In the genomic region with DNA sequence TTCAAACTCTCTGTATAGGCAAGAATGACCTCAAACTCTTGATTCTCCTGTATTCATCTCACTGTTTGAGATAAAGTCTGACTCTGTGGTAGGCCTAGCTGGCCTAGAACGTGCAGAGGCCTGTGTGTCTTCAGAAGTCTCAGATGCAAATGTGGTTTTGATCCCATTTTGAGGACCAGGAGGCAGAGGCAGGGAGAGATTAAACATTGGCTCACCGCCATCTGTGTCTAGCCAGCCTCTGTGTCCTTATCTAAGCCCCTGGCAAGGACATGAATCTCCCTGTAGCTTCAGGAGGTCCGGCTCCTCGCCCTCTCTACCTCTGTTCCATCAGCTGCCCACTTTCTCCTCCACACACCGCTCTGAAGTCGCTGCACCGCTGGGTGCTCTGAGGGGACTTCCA, we compare ENCODE assay signal across 21 mouse cellular contexts.
"Had no signal": no experiment of that assay in that cellular context is flagged by ENCODE, and none has a peak within 500 bp of the region (broad histone marks: within the 10 kb centered on the region; RNA-seq: fewer than 3 reads in every experiment).

No protein-coding gene starts in this region.

- H3K4me3 ChIP-seq: liver, embryonic 15.5 days; lung, embryonic 15.5 days; megakaryocyte, embryonic 14.5 days; midbrain, embryonic 10.5 days; midbrain, embryonic 12.5 days; myocyte; neural tube, embryonic 13.5 days; neural tube, embryonic 15.5 days had no signal

- H3K36me3 ChIP-seq: liver, embryonic 15.5 days; lung, embryonic 15.5 days; midbrain, embryonic 10.5 days; midbrain, embryonic 12.5 days; neural tube, embryonic 13.5 days; neural tube, embryonic 15.5 days had no signal

- H3K9me3 ChIP-seq: liver, embryonic 15.5 days; lung, embryonic 15.5 days; midbrain, embryonic 12.5 days had no signal

- H3K9ac ChIP-seq: liver, embryonic 15.5 days; lung, embryonic 15.5 days; midbrain, embryonic 12.5 days; neural tube, embryonic 13.5 days; neural tube, embryonic 15.5 days had no signal

- ATAC-seq: midbrain, embryonic 16.5 days had no signal

- DNase-seq: lung, adult 2 months; lung, postnatal 10 days; lung, postnatal 4 days; midbrain, embryonic 14.5 days; retina, postnatal 1 day; right cerebral cortex, adult 18-20 months; right cerebral cortex, postnatal 25 days; right cerebral cortex, postnatal 4 days; spleen, adult 18-20 months; thymus, adult 18-20 months; thymus, postnatal 14 days; thymus, postnatal 36 days had no signal

- H3K27ac ChIP-seq: liver, embryonic 15.5 days; lung, embryonic 15.5 days; midbrain, embryonic 10.5 days; midbrain, embryonic 12.5 days; neural tube, embryonic 13.5 days; neural tube, embryonic 15.5 days had no signal

- H3K4me2 ChIP-seq: liver, embryonic 15.5 days; lung, embryonic 15.5 days; midbrain, embryonic 12.5 days; neural tube, embryonic 13.5 days; neural tube, embryonic 15.5 days had no signal
